Mouse (Mus musculus) lung, postnatal 0 days (tissue): ENCODE measurements around the gene Hmgb1.
A peak's percentile ranks its signal among the peaks of the same experiment; 100 is the strongest.

Experiments
- CTCF ChIP-seq: IDR thresholded peaks from 2 replicates; pipeline ENCODE4 v1.5.1; 2016; ENCODE audit warnings: antibody characterized with exemption, mild to moderate bottlenecking
- EP300 ChIP-seq: IDR thresholded peaks from 2 replicates; pipeline ENCODE4 v1.6.1; 2016; ENCODE audit warnings: antibody characterized with exemption, mild to moderate bottlenecking, control low read depth

- TF ChIP-seq EP300 (peak; percentile 81), CTCF (peak; percentile 41)
Measured at GRCm38 (mm10) chr5:149079018-149079757, 105.1 kb downstream of the Hmgb1 start.
